Mouse (Mus musculus): ENCODE results near the gene Retreg1.

- TF ChIP-seq CTCF (conservative IDR thresholded peaks at IDR 0.05; ENCODE audit: low read length) (no peak), POU5F1 (IDR thresholded peaks at IDR 0.05; ENCODE audit: borderline replicate concordance, low read length) (no peak)
Observed at GRCm38 (mm10) chr15:25904435-25905021, 61.5 kb downstream of the Retreg1 start.

Data from E14TG2a.4 (cell line).